Mouse (Mus musculus): ENCODE results near the gene Klhdc8a.
"Not testable (repeated sequence)": the region's sequence is repeated elsewhere in the genome, so short reads cannot be mapped to it uniquely, and the experiment has no call there.

The Klhdc8a gene

GRCm38 (mm10) chr1:132345514-132345913, 47.1 kb downstream of the Klhdc8a start:
- Histone ChIP-seq H3K4me1 (replicated peaks; ENCODE audit: low read depth, low read length) (peaks cover 46% of the 10 kb centered on the region), H3K4me3 (replicated peaks; ENCODE audit: low read length) (no peak overlapping the region), H3K27me3 (ENCODE audit: insufficient read depth, low read length) (no peaks in the 10 kb centered on the region), H3K36me3 (ENCODE audit: insufficient read depth, low read length) (no peaks in the 10 kb centered on the region), H3K9me3 (ENCODE audit: low read length) (peaks cover 1% of the 10 kb centered on the region; the same call in 1 of the 2 replicates)
- no peak for TF ChIP-seq POU5F1 (IDR thresholded peaks at IDR 0.05; ENCODE audit: borderline replicate concordance, low read length)

- TF ChIP-seq NANOG (IDR thresholded peaks at IDR 0.05; ENCODE audit: borderline replicate concordance, low read length), result no peak
- no peak for TF ChIP-seq POU5F1 (IDR thresholded peaks at IDR 0.05; ENCODE audit: borderline replicate concordance, low read length)
- TF ChIP-seq CTCF (conservative IDR thresholded peaks at IDR 0.05; ENCODE audit: low read length), result no peak
- Histone ChIP-seq H3K4me3 (replicated peaks; ENCODE audit: low read length) (no peak overlapping the region), H3K27me3 (ENCODE audit: insufficient read depth, low read length) (no peaks in the 10 kb centered on the region), H3K36me3 (ENCODE audit: insufficient read depth, low read length) (no peaks in the 10 kb centered on the region), H3K4me1 (replicated peaks; ENCODE audit: low read depth, low read length) (peaks cover 40% of the 10 kb centered on the region), H3K9me3 (ENCODE audit: low read length) (peaks cover 7% of the 10 kb centered on the region)
Observed at GRCm38 (mm10) chr1:132346134-132346851, 47.9 kb downstream of the Klhdc8a start.

GRCm38 (mm10) chr1:132346951-132347350, 48.5 kb downstream of the Klhdc8a start:
- no peaks in the 10 kb centered on the region for H3K27me3 ChIP-seq (ENCODE audit: insufficient read depth, low read length)
- H3K36me3 ChIP-seq (ENCODE audit: insufficient read depth, low read length), result no peaks in the 10 kb centered on the region
- TF ChIP-seq CTCF (conservative IDR thresholded peaks at IDR 0.05; ENCODE audit: low read length), result no peak
- TF ChIP-seq POU5F1 (IDR thresholded peaks at IDR 0.05; ENCODE audit: borderline replicate concordance, low read length), result no peak
- no peak for TF ChIP-seq NANOG (IDR thresholded peaks at IDR 0.05; ENCODE audit: borderline replicate concordance, low read length)
- peaks cover 34% of the 10 kb centered on the region for H3K4me1 ChIP-seq (replicated peaks; ENCODE audit: low read depth, low read length)
- H3K4me3 ChIP-seq (replicated peaks; ENCODE audit: low read length), result no peak overlapping the region
- peaks cover 7% of the 10 kb centered on the region for H3K9me3 ChIP-seq (ENCODE audit: low read length)

- no peak for TF ChIP-seq NANOG (IDR thresholded peaks at IDR 0.05; ENCODE audit: borderline replicate concordance, low read length)
- TF ChIP-seq POU5F1 (IDR thresholded peaks at IDR 0.05; ENCODE audit: borderline replicate concordance, low read length), result no peak
- no peak for TF ChIP-seq CTCF (conservative IDR thresholded peaks at IDR 0.05; ENCODE audit: low read length)
- Histone ChIP-seq H3K4me3 (replicated peaks; ENCODE audit: low read length) (no peak overlapping the region), H3K4me1 (replicated peaks; ENCODE audit: low read depth, low read length) (peaks cover 25% of the 10 kb centered on the region)
Observed at GRCm38 (mm10) chr1:132348401-132348800, 50.0 kb downstream of the Klhdc8a start.

GRCm38 (mm10) chr1:132349049-132349448, 50.6 kb downstream of the Klhdc8a start:
- not testable (repeated sequence) for H3K36me3 ChIP-seq (ENCODE audit: insufficient read depth, low read length); H3K9me3 ChIP-seq (ENCODE audit: low read length)
- H3K4me1 ChIP-seq (replicated peaks; ENCODE audit: low read depth, low read length), result peaks cover 28% of the 10 kb centered on the region

More at GRCm38 (mm10) chr1:132348401-132348800, 50.0 kb downstream of the Klhdc8a start:
- Histone ChIP-seq H3K9me3 (ENCODE audit: low read length) (peaks cover 7% of the 10 kb centered on the region), H3K36me3 (ENCODE audit: insufficient read depth, low read length) (no peaks in the 10 kb centered on the region), H3K27me3 (ENCODE audit: insufficient read depth, low read length) (no peaks in the 10 kb centered on the region)

GRCm38 (mm10) chr1:132349601-132350000, 51.2 kb downstream of the Klhdc8a start:
- H3K36me3 ChIP-seq (ENCODE audit: insufficient read depth, low read length); H3K4me3 ChIP-seq (replicated peaks; ENCODE audit: low read length); H3K9me3 ChIP-seq (ENCODE audit: low read length); H3K27me3 ChIP-seq (ENCODE audit: insufficient read depth, low read length): not testable (repeated sequence)
- peaks cover 33% of the 10 kb centered on the region for H3K4me1 ChIP-seq (replicated peaks; ENCODE audit: low read depth, low read length)

More at GRCm38 (mm10) chr1:132349049-132349448, 50.6 kb downstream of the Klhdc8a start:
- not testable (repeated sequence) for H3K27me3 ChIP-seq (ENCODE audit: insufficient read depth, low read length); H3K4me3 ChIP-seq (replicated peaks; ENCODE audit: low read length)

GRCm38 (mm10) chr1:132351058-132351457, 52.6 kb downstream of the Klhdc8a start:
- Histone ChIP-seq H3K9me3 (ENCODE audit: low read length) (peaks cover 7% of the 10 kb centered on the region), H3K27me3 (ENCODE audit: insufficient read depth, low read length) (0 out of 2 replicates have a peak, but pooled peaks cover 6% of the 10 kb centered on the region), H3K36me3 (ENCODE audit: insufficient read depth, low read length) (no peaks in the 10 kb centered on the region), H3K4me1 (replicated peaks; ENCODE audit: low read depth, low read length) (peaks cover 39% of the 10 kb centered on the region), H3K4me3 (replicated peaks; ENCODE audit: low read length) (no peak overlapping the region)
- no peak for TF ChIP-seq POU5F1 (IDR thresholded peaks at IDR 0.05; ENCODE audit: borderline replicate concordance, low read length)
- TF ChIP-seq CTCF (conservative IDR thresholded peaks at IDR 0.05; ENCODE audit: low read length), result peak; percentile 80

- no peak overlapping the region for H3K4me3 ChIP-seq (replicated peaks; ENCODE audit: low read length)
- peaks cover 6% of the 10 kb centered on the region; the same call in 1 of the 2 replicates for H3K36me3 ChIP-seq (ENCODE audit: insufficient read depth, low read length)
- peaks cover 7% of the 10 kb centered on the region for H3K9me3 ChIP-seq (ENCODE audit: low read length)
- TF ChIP-seq POU5F1 (IDR thresholded peaks at IDR 0.05; ENCODE audit: borderline replicate concordance, low read length) (no peak), NANOG (IDR thresholded peaks at IDR 0.05; ENCODE audit: borderline replicate concordance, low read length) (no peak), CTCF (conservative IDR thresholded peaks at IDR 0.05; ENCODE audit: low read length) (no peak)
- H3K27me3 ChIP-seq (ENCODE audit: insufficient read depth, low read length), result peaks cover 11% of the 10 kb centered on the region; the same call in 1 of the 2 replicates
- peaks cover 39% of the 10 kb centered on the region for H3K4me1 ChIP-seq (replicated peaks; ENCODE audit: low read depth, low read length)
Observed at GRCm38 (mm10) chr1:132353389-132353788, 55.0 kb downstream of the Klhdc8a start.

GRCm38 (mm10) chr1:132354234-132354633, 55.8 kb downstream of the Klhdc8a start:
- Histone ChIP-seq H3K27me3 (ENCODE audit: insufficient read depth, low read length) (peaks cover 19% of the 10 kb centered on the region), H3K4me3 (replicated peaks; ENCODE audit: low read length) (no peak overlapping the region), H3K36me3 (ENCODE audit: insufficient read depth, low read length) (peaks cover 14% of the 10 kb centered on the region), H3K4me1 (replicated peaks; ENCODE audit: low read depth, low read length) (peaks cover 39% of the 10 kb centered on the region), H3K9me3 (ENCODE audit: low read length) (peaks cover 7% of the 10 kb centered on the region)
- TF ChIP-seq NANOG (IDR thresholded peaks at IDR 0.05; ENCODE audit: borderline replicate concordance, low read length), result no peak
- no peak for TF ChIP-seq CTCF (conservative IDR thresholded peaks at IDR 0.05; ENCODE audit: low read length)
- TF ChIP-seq POU5F1 (IDR thresholded peaks at IDR 0.05; ENCODE audit: borderline replicate concordance, low read length), result no peak
